Mouse (Mus musculus): ENCODE results near the gene Hook2. TPM values are rescaled to one million over a fixed set of nuclear protein-coding genes. Genes with fewer than 3 reads are reported as not detected.

Gene Hook2
- total and polyA plus RNA-seq, 2 experiments from 2014 or later: 21.4 to 40.1 TPM

DNA sequence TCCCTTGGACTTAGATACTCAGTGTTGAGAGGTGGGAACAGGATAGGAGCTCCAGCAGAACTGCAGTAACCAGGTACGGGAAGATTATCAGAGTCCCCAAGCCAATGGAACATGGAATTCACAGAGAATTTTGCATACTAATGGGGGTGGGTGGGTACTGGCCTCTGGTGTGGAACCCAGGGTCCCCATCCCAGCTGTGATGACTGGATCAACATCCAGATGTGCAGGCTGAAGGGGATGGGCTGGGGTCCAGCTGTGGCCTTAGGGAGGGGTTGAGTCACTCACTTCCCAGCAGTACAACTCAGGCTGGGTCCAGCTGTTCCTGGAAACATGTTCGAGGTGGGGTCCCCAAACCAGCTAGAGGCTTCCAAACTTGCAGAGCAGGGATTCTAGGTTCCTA is 2.5 kb upstream of the Hook2 start:
- no peak for ATAC-seq (ENCODE audit: low FRiP score)
- WGBS: 76% methylated on average over 2 of the region's 2 CpGs
- no peaks in the 10 kb centered on the region for H3K36me3 ChIP-seq (ENCODE audit: insufficient read depth, low read length)

DNA sequence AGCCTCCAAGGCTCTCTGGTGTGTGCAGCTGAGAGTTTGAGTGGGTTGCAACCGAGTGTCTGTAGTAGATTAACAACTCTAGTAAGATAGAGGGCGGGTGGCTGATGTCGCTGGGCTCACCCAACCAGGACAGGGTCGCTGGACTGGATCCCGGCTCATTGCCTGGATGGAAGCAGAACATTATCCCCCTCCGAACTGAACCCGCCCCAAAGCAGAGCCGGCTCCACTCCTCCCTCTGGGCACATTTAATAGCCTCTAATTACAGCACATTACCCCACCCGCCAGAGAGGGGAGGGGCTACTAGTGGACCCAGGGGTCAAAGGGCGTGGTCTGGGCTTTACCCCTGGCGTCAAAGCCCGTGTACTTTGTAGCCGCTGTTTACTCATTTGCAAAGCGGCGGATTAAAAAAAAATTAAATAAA is 1.1 kb upstream of the Hook2 start:
- H3K27me3 ChIP-seq (ENCODE audit: insufficient read depth, low read length): no peaks in the 10 kb centered on the region
- 13% methylated on average over 15 of the region's 15 CpGs for WGBS
- ATAC-seq (ENCODE audit: low FRiP score): no peak
- 0 out of 2 replicates have a peak overlapping the region, but pooled peaks have one; percentile 36 for H3K9ac ChIP-seq (replicated peaks; ENCODE audit: low read length, poor library complexity, severe bottlenecking)
- DNase-seq (ENCODE audit: low spot score): no peak
- H3K4me1 ChIP-seq (ENCODE audit: insufficient read depth, low read length): peaks cover 10% of the 10 kb centered on the region
- no peaks in the 10 kb centered on the region for H3K36me3 ChIP-seq (ENCODE audit: insufficient read depth, low read length)
- peak overlapping the region; percentile 59 for H3K4me3 ChIP-seq (ENCODE audit: low read depth, low read length)
- peak overlapping the region; percentile 91 for H3K4me2 ChIP-seq (ENCODE audit: low read depth, low read length, poor library complexity, severe bottlenecking)
- H3K9me3 ChIP-seq (ENCODE audit: low read length): no peaks in the 10 kb centered on the region
- no peak for TF ChIP-seq CTCF (IDR thresholded peaks at IDR 0.05)
- H3K27ac ChIP-seq (ENCODE audit: low read depth, low read length): no peak overlapping the region

More for the DNA sequence above, 2.5 kb upstream of the Hook2 start:
- no peak overlapping the region for H3K4me3 ChIP-seq (ENCODE audit: low read depth, low read length)
- no peak for TF ChIP-seq CTCF (IDR thresholded peaks at IDR 0.05)
- no peak for DNase-seq (ENCODE audit: low spot score)
- no peak overlapping the region for H3K9ac ChIP-seq (replicated peaks; ENCODE audit: low read length, poor library complexity, severe bottlenecking)
- H3K4me2 ChIP-seq (ENCODE audit: low read depth, low read length, poor library complexity, severe bottlenecking): no peak overlapping the region
- no peak overlapping the region for H3K27ac ChIP-seq (ENCODE audit: low read depth, low read length)
- no peaks in the 10 kb centered on the region for H3K9me3 ChIP-seq (ENCODE audit: low read length)
- no peaks in the 10 kb centered on the region for H3K27me3 ChIP-seq (ENCODE audit: insufficient read depth, low read length)
- H3K4me1 ChIP-seq (ENCODE audit: insufficient read depth, low read length): peaks cover 10% of the 10 kb centered on the region

DNA sequence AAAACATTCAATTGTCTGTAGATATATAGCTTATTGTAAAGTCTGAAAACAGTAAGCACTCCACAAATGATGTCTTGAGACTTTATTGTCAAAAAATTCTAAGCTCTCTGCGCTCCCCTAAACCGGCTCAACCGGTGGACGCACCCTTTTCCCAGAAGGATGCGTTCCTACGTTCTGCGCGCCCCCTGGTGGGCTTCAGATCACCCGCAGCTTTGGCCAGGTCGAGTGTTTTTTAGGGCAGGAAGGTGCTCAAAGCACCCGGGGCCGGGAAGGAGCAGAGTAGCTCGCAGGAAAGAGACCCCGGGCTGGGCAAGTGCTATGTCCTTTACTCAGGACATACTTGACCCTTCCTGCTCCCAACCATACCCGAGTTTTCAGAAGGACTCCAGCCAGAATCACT is 593 bp upstream of the Hook2 start:
- peak; percentile 67 for ATAC-seq (ENCODE audit: low FRiP score)
- under 1% methylated on average over 15 of the region's 15 CpGs for WGBS
- peak; percentile 85 for TF ChIP-seq CTCF (IDR thresholded peaks at IDR 0.05)

DNA sequence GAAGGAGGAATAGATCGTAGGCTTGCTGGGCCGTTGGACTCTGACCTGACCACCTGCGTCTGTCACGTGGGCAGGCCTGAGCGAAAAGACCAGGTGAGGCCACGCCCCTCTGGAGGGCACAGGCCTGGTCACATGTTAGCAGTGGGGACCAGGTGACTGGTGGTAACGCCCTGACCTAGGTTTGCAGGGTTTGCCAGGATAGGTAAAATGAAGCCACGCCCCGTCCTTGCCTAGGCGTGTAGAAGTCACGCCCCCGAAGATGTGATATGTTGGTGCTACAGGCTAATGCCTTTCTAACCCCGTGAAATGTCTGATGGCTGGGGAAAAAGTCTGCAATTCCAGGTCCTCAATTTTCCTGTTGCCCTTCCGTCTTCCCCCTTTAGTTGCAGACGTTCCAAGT is 433 bp downstream of the Hook2 start:
- Histone ChIP-seq H3K36me3 (ENCODE audit: insufficient read depth, low read length) (0 out of 2 replicates have a peak, but pooled peaks cover 14% of the 10 kb centered on the region), H3K9me3 (ENCODE audit: low read length) (no peaks in the 10 kb centered on the region), H3K4me3 (ENCODE audit: low read depth, low read length) (peak overlapping the region; percentile 59), H3K4me1 (ENCODE audit: insufficient read depth, low read length) (peaks cover 5% of the 10 kb centered on the region; the same call in 1 of the 2 replicates), H3K4me2 (ENCODE audit: low read depth, low read length, poor library complexity, severe bottlenecking) (peak overlapping the region; percentile 91), H3K27me3 (ENCODE audit: insufficient read depth, low read length) (no peaks in the 10 kb centered on the region), H3K9ac (replicated peaks; ENCODE audit: low read length, poor library complexity, severe bottlenecking) (peak overlapping the region; percentile 91), H3K27ac (ENCODE audit: low read depth, low read length) (peak overlapping the region; percentile 72)
- 5% methylated on average over 15 of the region's 15 CpGs for WGBS
- no peak for TF ChIP-seq CTCF (IDR thresholded peaks at IDR 0.05)
- DNase-seq (ENCODE audit: low spot score): peak; percentile 75
- peak; percentile 59 for ATAC-seq (ENCODE audit: low FRiP score)

More for the DNA sequence above, 593 bp upstream of the Hook2 start:
- no peaks in the 10 kb centered on the region for H3K9me3 ChIP-seq (ENCODE audit: low read length)
- H3K4me2 ChIP-seq (ENCODE audit: low read depth, low read length, poor library complexity, severe bottlenecking): peak overlapping the region; percentile 91
- DNase-seq (ENCODE audit: low spot score): peak; percentile 89
- H3K36me3 ChIP-seq (ENCODE audit: insufficient read depth, low read length): 0 out of 2 replicates have a peak, but pooled peaks cover 5% of the 10 kb centered on the region
- peak overlapping the region; percentile 91 for H3K9ac ChIP-seq (replicated peaks; ENCODE audit: low read length, poor library complexity, severe bottlenecking)
- H3K27me3 ChIP-seq (ENCODE audit: insufficient read depth, low read length): no peaks in the 10 kb centered on the region
- H3K4me1 ChIP-seq (ENCODE audit: insufficient read depth, low read length): peaks cover 7% of the 10 kb centered on the region
- H3K4me3 ChIP-seq (ENCODE audit: low read depth, low read length): peak overlapping the region; percentile 59
- H3K27ac ChIP-seq (ENCODE audit: low read depth, low read length): peak overlapping the region; percentile 72

DNA sequence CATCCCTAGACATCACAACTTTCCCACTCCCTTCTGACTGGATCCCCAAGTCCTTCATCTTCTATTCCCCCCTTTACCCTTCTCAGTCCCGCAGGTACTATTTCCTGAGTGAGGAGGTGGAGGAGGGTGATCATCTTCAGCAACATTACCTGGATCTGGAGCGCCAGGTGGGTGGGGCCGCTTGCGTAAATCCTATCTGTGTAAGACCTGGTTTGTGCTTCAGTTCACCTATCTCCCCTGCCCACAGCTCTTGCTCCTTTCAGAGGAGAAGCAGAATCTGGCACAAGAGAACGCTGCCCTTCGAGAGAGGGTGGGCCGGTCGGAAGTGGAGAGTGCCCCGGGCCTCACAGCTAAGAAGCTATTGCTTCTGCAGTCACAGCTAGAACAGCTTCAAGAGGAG is 4.0 kb downstream of the Hook2 start:
- Histone ChIP-seq H3K4me2 (ENCODE audit: low read depth, low read length, poor library complexity, severe bottlenecking) (no peak overlapping the region), H3K4me1 (ENCODE audit: insufficient read depth, low read length) (peaks cover 5% of the 10 kb centered on the region; the same call in 1 of the 2 replicates), H3K9ac (replicated peaks; ENCODE audit: low read length, poor library complexity, severe bottlenecking) (no peak overlapping the region), H3K27me3 (ENCODE audit: insufficient read depth, low read length) (no peaks in the 10 kb centered on the region), H3K27ac (ENCODE audit: low read depth, low read length) (no peak overlapping the region), H3K4me3 (ENCODE audit: low read depth, low read length) (no peak overlapping the region), H3K36me3 (ENCODE audit: insufficient read depth, low read length) (peaks cover 14% of the 10 kb centered on the region; the same call in 1 of the 2 replicates), H3K9me3 (ENCODE audit: low read length) (no peaks in the 10 kb centered on the region)
- WGBS: 96% methylated on average over 9 of the region's 9 CpGs
- ATAC-seq (ENCODE audit: low FRiP score): no peak
- TF ChIP-seq CTCF (IDR thresholded peaks at IDR 0.05): no peak
- no peak for DNase-seq (ENCODE audit: low spot score)

DNA sequence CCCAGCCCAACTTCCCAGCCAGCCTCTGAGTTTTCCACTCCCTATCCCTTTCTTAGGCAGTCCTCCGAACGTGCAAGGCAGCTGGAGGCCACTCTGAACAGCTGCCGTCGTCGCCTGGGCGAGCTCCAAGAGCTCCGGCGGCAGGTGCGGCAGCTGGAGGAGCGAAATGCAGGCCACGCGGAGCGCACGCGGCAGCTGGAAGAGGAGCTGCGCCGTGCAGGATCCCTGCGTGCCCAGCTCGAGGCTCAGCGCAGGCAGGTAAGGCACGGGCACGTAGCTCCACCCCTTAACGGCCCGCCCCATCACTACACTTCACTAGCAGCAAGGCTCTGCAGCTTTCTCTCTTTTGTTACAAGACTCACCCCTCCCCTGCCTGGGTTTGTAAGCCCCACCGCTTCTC is 5.3 kb downstream of the Hook2 start:
- Histone ChIP-seq H3K9me3 (ENCODE audit: low read length) (no peaks in the 10 kb centered on the region), H3K27ac (ENCODE audit: low read depth, low read length) (no peak overlapping the region), H3K36me3 (ENCODE audit: insufficient read depth, low read length) (peaks cover 14% of the 10 kb centered on the region; the same call in 1 of the 2 replicates), H3K4me3 (ENCODE audit: low read depth, low read length) (no peak overlapping the region), H3K4me2 (ENCODE audit: low read depth, low read length, poor library complexity, severe bottlenecking) (no peak overlapping the region), H3K9ac (replicated peaks; ENCODE audit: low read length, poor library complexity, severe bottlenecking) (no peak overlapping the region), H3K27me3 (ENCODE audit: insufficient read depth, low read length) (no peaks in the 10 kb centered on the region), H3K4me1 (ENCODE audit: insufficient read depth, low read length) (peaks cover 5% of the 10 kb centered on the region; the same call in 1 of the 2 replicates)
- ATAC-seq (ENCODE audit: low FRiP score) (no peak), DNase-seq (ENCODE audit: low spot score) (peak; percentile 40)
- 24% methylated on average over 25 of the region's 25 CpGs for WGBS
- TF ChIP-seq CTCF (IDR thresholded peaks at IDR 0.05): no peak

Data from midbrain, postnatal 0 days (tissue).